Mouse (Mus musculus): ENCODE measurements around the gene Tjp3.

DNA sequence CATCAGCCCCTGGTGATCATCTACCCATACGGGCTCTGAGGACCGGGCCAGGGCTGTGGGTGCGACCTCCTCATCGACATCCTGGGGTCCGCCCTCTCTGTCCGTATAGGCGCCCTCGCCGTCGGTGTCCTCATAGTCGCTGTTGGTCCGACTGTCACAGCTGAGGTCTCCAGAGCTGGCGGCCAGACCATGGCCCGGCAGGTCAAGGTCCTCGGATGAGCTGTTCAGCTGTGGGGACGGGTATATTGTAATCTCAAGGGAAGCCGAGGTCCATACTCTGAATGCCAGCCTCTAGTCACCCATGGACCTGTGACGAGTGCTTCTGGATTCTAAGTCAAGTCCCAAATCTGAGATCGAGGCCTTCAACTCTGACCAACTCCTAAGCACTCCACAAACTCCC lies 17.5 kb downstream of the Tjp3 start:
- TF ChIP-seq CTCF (IDR thresholded peaks at IDR 0.05; ENCODE audit: borderline replicate concordance, control insufficient read depth, extremely low read depth, insufficient read depth, low read length, poor library complexity): no peak
- no peak for TF ChIP-seq POLR2A (IDR thresholded peaks at IDR 0.05; ENCODE audit: control insufficient read depth, extremely low read depth, insufficient read depth, low read length, poor library complexity)

Measured in thymus, adult 2 months (tissue).